Mouse (Mus musculus) bone marrow, adult 2 months (tissue): ENCODE measurements around the gene Rpl23.

Experiments
- CTCF ChIP-seq: fragments of 200-500 bp; IDR thresholded peaks from 2 replicates; pipeline ENCODE4 v1.5.1; 2011; ENCODE audit warnings: low read length, control low read depth; ENCODE audit not compliant: control insufficient read depth, insufficient read depth
- POLR2A ChIP-seq: fragments of 200-500 bp; IDR thresholded peaks from 2 replicates; pipeline ENCODE4 v1.6.1; 2011; ENCODE audit warnings: low read depth, mild to moderate bottlenecking, control low read depth, low read length, borderline replicate concordance; ENCODE audit not compliant: control insufficient read depth

GRCm38 (mm10) chr11:97808093-97808492 lies 25.9 kb upstream of the Rpl23 start:
- TF ChIP-seq CTCF (no peak), POLR2A (no peak)
